Mouse (Mus musculus) adrenal gland, adult 2 months (tissue): Measurements from ENCODE around the gene Pelo. TPM values are rescaled to one million over a fixed set of nuclear protein-coding genes. Genes with fewer than 3 reads are reported as not detected.

Experiments used
- DNase-seq: peaks from one replicate; pipeline ENCODE4 v3.0.0; 2021
- long read RNA-seq: library from polyadenylated mRNA; stranded (forward); transcript quantifications from one replicate; pipeline ENCODE4 v2.0.0, GENCODE M21; 2021
- polyA plus RNA-seq: library from polyadenylated mRNA; depleted of rRNA; stranded (reverse); fragments of >200 nt; gene quantifications from 2 replicates; pipeline ENCODE4 v1.2.3, GENCODE M21; 2012; rRNA removed
- total RNA-seq, 2 experiments: library from RNA; stranded (reverse); gene quantifications; 2 replicates each; pipeline ENCODE4 v1.2.3; 2021

Gene Pelo
- 10 to 100 TPM; 24.7 to 24.9 TPM for total RNA-seq
- polyA plus RNA-seq: 26.9 and 27.3 TPM in 2 replicates
- long read RNA-seq, transcript Pelo-201 (2 exons, 1,600 nt): major isoform, 9 of 9 reads
- long read RNA-seq, partial matches to known transcripts: 0 of 9 reads
- long read RNA-seq, other reads (novel, unspliced or antisense): 0 of 9 reads

- peak; percentile 99 for DNase-seq
Measured at GRCm38 (mm10) chr13:115090069-115090976, at the start of gene Pelo. TSS of gene Pelo (minus strand) at chr13:115090186.

DNA sequence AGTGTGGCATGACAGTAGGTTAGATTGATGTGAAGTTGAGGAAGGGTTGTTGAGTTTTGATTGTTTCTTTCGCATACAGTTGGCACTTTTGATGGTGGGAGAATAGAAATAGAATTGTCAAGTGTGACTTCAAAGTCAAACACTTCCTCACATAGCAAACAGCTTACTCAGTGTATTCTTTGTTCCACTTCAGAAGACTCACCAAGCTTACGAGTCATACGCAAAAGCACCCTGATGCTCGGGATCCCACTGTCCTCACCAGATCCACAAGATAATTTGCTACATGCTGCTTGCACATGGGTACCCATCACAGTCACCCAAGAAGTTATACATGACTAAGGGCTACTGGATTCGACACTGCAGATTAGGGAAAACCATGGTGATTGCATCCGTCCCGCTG lies 48.5 kb upstream of the Pelo start:
- DNase-seq: no peak

GRCm38 (mm10) chr13:115136761-115137160 lies 46.8 kb upstream of the Pelo start:
- DNase-seq: no peak

GRCm38 (mm10) chr13:115132435-115132834 lies 42.4 kb upstream of the Pelo start:
- DNase-seq: no peak

DNA sequence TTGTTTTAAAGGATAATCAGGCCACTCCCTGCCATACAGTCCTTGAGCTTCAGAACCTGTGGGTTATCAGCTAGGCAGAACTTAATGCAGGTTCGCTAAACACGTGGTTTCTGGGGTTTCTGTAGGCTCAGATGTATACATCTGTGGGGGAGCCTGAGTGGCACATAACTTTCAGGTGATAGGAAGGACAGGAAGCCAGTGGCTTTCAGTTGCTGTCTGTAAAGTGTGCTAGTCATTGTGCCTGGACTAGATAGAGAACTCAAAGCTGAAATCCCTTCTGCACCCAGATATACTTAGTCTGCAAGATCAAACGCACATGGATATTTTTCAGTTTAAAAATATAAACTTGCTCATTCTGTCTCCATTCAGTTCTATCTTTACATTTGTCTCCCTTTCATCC lies 41.4 kb upstream of the Pelo start:
- no peak for DNase-seq

DNA sequence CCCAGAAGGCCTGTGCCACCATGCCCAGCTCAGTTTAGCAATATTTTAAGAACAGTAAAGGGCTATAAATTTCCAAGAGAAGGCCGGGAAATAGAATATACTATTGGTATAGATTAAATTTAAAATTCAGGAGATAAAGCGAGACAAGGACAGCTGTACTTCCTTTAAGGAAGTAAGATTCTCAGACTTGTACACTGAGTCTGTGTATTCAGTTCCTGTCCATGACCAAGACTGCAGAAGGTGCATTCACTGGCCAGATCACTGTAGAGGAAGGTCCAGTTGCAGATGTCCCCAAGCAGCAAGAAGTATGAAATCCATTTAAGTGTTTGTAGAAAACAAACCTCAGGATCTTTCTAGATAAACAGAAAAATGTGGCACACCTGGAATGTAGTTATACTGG lies 40.0 kb upstream of the Pelo start:
- no peak for DNase-seq

GRCm38 (mm10) chr13:115127826-115128225 lies 37.8 kb upstream of the Pelo start:
- DNase-seq: no peak

- no peak for DNase-seq
Measured at GRCm38 (mm10) chr13:115126534-115126933, 36.5 kb upstream of the Pelo start.

GRCm38 (mm10) chr13:115125130-115125529 lies 35.1 kb upstream of the Pelo start:
- DNase-seq: no peak

DNA sequence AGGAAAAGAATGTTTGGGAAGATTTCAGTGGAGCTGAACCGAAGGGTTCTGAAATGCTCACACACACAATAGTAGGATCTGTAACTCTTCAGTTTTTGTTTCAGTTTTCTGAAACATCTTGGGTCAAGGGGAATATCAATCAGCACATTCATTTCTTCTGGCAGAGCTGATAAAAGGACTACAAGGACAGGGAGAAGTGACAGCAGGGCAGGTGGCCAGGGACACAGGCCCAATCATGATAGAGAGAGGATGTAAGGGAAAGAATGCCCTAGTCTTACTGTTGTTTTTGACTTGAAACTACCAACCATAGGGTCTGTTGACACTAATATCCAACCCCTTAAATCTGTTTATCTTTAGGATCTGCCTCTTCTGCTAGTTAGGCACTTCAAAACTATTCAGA lies 34.5 kb upstream of the Pelo start:
- peak; percentile 78 for DNase-seq

DNA sequence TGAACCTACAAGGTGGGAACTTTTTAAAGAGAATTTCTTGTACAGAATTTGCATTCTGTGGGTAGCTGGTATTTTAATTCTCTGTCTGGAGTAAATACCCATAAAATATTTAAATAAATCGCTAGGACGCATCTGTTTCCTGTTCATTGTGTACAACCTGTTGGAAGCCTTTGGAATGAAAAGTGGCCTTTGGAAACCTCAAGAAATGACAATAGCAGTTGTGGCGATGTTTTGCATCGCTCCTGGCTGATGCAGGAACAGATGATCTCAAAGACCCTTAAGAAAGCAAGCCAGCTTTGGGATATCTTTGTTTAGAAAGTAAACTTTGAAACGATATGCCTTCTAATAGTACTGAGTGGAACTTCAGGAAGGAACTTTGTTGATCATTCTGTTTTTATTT lies 28.8 kb upstream of the Pelo start:
- DNase-seq: no peak

- DNase-seq: no peak
Measured at GRCm38 (mm10) chr13:115118195-115118594, 28.2 kb upstream of the Pelo start.

- no peak for DNase-seq
Measured at GRCm38 (mm10) chr13:115116930-115117621, 27.1 kb upstream of the Pelo start.

DNA sequence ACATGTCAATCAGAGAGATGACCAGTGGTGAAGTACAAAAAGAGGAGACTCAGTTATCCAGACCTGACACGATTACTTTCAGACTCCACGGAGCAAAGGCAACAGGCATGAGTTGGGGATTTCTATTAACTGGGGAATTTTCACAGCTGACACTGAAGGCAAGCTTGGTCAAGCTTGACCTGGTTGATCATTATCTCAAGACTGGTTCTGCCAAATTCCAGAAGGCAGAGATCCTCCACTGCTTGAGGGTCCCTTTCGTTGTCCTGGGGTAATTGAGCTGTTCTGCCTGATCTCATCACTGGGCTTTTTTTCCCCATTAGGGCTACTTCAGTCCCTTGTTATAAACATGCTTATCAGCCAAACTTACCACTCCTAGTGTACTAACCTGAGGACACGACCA lies 19.6 kb upstream of the Pelo start:
- no peak for DNase-seq

DNA sequence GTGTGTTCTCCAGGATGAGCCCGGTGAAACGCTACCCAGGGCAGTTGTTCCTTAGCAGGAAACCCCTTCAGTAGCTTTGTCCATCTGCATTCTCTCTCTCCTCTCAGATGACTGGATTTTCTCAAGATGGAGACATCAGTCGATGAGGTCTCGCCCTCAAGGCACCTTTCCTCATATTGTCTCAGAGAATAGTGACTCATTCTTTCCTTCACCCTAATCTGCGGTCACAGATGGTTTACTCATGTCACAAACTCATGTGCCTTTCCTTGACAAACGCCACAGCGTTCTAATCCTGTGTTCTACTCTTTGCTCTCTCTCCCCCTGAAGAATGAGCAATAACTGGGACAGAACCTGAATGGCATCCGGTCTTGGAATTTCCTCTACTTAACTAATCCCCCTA lies 17.4 kb upstream of the Pelo start:
- no peak for DNase-seq

GRCm38 (mm10) chr13:115106183-115106582 lies 16.2 kb upstream of the Pelo start:
- no peak for DNase-seq

DNA sequence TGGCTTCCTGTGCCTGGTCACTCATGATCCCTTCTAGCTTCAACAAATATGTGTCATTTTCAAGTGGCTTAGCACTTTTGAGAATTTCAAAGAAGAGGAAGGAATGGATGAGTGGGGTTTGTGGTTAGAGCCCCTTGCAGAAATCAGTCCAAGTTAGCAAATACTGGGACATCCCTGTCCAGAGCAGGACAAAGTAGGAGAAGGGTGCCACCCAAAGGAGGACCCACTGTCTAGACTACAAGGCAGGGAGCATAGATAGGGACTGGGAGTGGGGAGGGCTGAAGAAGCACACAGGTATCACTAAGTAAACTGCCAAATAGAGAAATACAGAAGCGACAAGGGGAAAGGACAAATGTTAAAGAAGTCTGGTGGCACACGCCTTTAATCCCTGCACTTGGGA lies 12.8 kb upstream of the Pelo start:
- DNase-seq: no peak

DNA sequence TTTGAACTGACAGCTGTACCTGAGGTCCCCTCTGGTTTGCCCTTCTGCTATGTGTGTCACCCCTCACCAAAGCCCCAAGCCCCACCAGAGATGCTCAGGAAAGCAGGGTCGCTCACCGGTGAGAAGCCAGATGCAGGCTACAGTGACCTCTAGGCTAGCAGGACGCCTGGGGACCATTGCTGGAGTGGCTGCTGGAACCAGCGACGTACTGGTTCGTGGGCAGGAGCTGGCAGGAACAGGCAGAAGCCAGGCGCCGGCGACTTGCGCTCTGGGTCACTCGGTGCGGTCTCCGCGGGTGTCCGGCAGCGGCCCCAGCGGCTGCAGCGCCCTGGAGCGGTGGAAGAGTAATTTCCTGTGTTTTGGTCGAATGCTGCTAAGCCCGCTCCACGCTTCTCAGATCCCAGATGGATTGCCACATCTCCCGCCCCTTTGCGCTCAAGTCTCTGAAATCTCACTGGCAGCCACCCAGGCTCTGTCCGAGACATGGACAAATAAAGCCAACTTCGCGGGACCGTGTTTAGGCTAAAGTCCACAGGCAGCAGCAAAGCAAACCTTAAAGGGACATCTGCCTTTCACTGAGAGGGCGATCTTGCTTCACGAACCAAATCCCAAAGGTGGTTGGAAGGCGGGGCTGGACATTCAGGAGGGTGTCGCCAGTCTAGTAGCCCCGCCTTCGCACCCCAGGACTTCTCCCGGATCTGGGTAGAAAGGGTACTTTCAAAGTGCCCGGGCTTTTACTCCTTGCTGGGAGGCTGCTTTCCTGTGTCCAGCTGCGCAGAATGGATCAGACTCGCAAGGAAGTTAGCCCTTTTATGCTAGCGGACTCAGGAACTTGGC lies 11.6 kb upstream of the Pelo start, which contains the start of the genes Gm49395 and Itga1:
Gene Gm49395, minus strand, starts transcription at position 567 of the 837 bp plus-strand sequence.
Gene Itga1, minus strand, starts transcription at position 610 of the 837 bp plus-strand sequence.
- DNase-seq: peak; percentile 90

DNA sequence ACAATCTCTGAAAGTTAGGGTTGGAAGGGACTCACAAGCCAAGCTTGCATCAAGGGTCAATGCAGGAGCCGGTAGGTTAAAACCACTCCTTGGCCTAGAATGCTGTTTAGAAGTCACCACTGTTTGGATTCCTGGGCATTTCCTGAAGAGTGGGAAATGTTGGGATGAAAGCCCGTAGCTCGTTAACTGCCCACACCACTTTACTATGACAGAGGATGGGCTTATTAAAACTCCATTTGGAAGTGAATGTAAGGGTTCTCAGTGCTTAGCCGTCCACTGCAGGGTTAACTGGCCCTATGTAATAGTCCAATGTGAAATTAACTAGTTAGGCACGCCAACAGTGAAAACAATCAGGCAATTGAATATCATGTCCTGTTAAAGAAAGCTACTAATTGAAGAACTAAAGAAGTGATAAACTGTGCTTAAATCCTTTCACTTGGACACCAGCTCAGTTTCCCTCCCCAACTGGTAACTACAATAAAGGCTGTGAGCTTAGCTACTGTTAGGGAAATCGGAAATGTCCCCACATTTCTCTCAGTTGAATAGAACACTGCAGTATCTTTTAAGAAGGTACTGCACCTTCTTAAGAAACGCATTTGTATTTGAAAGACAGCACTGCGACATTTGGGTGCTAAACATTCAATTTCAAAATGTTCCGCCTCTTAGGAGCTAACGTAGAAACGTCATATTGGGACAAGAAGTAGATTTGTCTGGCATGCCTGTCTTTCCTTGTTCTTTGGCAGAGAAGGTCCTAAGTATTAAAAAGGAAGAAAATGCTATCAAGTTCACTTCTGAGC lies 10.6 kb upstream of the Pelo start:
- no peak for DNase-seq

- no peak for DNase-seq
Measured at GRCm38 (mm10) chr13:115099381-115099780, 9.4 kb upstream of the Pelo start.

- no peak for DNase-seq
Measured at GRCm38 (mm10) chr13:115098227-115098626, 8.2 kb upstream of the Pelo start.
